Mouse (Mus musculus) intestine, embryonic 15.5 days (tissue): Measurements from ENCODE around the gene Alox5ap. TPM values are rescaled to one million over a fixed set of nuclear protein-coding genes. Genes with fewer than 3 reads are reported as not detected.
A peak's percentile ranks its signal among the peaks of the same experiment; 100 is the strongest.

Experiments used
- ATAC-seq: fragments of 200-750 bp; cut with Nextera tagmentation; 2 replicates; pipeline ENCODE4 v1.8.0; 2017; ENCODE audit warnings: moderate TSS enrichment, moderate library complexity
- H3K27ac ChIP-seq: fragments of 300-500 bp; sonication (generic); 2 replicates; pipeline ENCODE4 v1.5.1; 2015; ENCODE audit warnings: mild to moderate bottlenecking, inconsistent platforms
- H3K27me3 ChIP-seq: fragments of 300-500 bp; sonication (generic); replicated peaks from 2 replicates; pipeline ENCODE4 v1.6.1; 2015; ENCODE audit warnings: inconsistent platforms
- H3K36me3 ChIP-seq: fragments of 300-500 bp; sonication (generic); 2 replicates; pipeline ENCODE4 v1.6.1; 2015; ENCODE audit warnings: inconsistent platforms
- H3K4me1 ChIP-seq: fragments of 300-500 bp; sonication (generic); replicated peaks from 2 replicates; pipeline ENCODE4 v1.6.1; 2015; ENCODE audit warnings: inconsistent platforms
- H3K4me2 ChIP-seq: fragments of 300-500 bp; sonication (generic); replicated peaks from 2 replicates; pipeline ENCODE4 v1.6.1; 2015; ENCODE audit warnings: mild to moderate bottlenecking, inconsistent platforms
- H3K4me3 ChIP-seq: fragments of 300-500 bp; sonication (generic); replicated peaks from 2 replicates; pipeline ENCODE4 v1.5.1; 2015; ENCODE audit warnings: inconsistent platforms
- H3K9ac ChIP-seq: fragments of 300-500 bp; sonication (generic); 2 replicates; pipeline ENCODE4 v1.6.1; 2015; ENCODE audit warnings: inconsistent platforms
- H3K9me3 ChIP-seq: fragments of 300-500 bp; sonication (generic); 2 replicates; pipeline ENCODE4 v1.6.1; 2016; ENCODE audit warnings: inconsistent platforms
- WGBS: fragments of 180-500 bp; shearing (Covaris S2); methylation state at CpG from one replicate; pipeline ENCODE4 v1.1.7; 2015; 5-methylcytosine and 5-hydroxymethylcytosine counted together
- polyA plus RNA-seq: library from polyadenylated mRNA; unstranded; fragments of >200 nt; fragmentation: Nextera tagmentation; extraction: Ambion mirVana; gene quantifications from 2 replicates; pipeline ENCODE4 v1.2.1, GENCODE M21; 2015

Alox5ap gene
- polyA plus RNA-seq, 1 experiment from 2014 or later, result 11.7 TPM

- Histone ChIP-seq H3K4me1 (no peaks in the 10 kb centered on the region), H3K27me3 (no peaks in the 10 kb centered on the region), H3K9ac (no peak overlapping the region), H3K27ac (no peak overlapping the region), H3K36me3 (no peaks in the 10 kb centered on the region), H3K9me3 (no peaks in the 10 kb centered on the region), H3K4me3 (no peak overlapping the region), H3K4me2 (no peak overlapping the region)
- 53% methylated on average over 6 of the region's 6 CpGs for WGBS
- ATAC-seq, result no peak
Observed at GRCm38 (mm10) chr5:149264878-149265279, 312 bp downstream of the Alox5ap start.

DNA sequence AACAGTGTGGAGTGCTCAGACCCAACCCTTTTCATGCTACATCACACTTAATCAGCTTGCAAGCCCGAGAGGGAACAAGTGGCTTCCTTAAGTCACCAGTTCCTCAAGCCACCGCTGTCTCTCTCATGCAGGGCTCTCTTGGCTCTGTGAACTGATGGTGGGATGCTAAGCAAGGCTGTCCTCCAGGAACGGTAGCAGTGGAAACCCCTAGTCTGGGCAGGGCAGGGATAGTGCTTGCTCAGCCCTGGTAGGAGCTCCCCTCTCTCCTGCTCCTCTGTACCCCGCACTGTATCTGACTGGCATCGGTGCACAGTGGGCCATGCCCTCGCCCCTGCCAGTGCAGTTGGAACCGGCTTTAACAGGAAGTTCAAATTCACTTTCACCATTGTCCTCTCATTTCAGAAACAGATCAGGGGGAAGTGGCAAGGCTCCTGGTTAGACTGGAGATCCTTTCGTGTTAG is 2.2 kb downstream of the Alox5ap start:
- no peak overlapping the region for H3K27ac ChIP-seq
- H3K36me3 ChIP-seq, result no peaks in the 10 kb centered on the region
- H3K9me3 ChIP-seq, result no peaks in the 10 kb centered on the region
- H3K4me3 ChIP-seq, result no peak overlapping the region
- 76% methylated on average over 8 of the region's 8 CpGs for WGBS
- no peaks in the 10 kb centered on the region for H3K27me3 ChIP-seq
- ATAC-seq, result no peak
- H3K9ac ChIP-seq, result no peak overlapping the region
- H3K4me2 ChIP-seq, result no peak overlapping the region
- no peaks in the 10 kb centered on the region for H3K4me1 ChIP-seq

GRCm38 (mm10) chr5:149267493-149267892 is 2.9 kb downstream of the Alox5ap start:
- Histone ChIP-seq H3K4me3 (no peak overlapping the region), H3K9ac (no peak overlapping the region), H3K4me2 (no peak overlapping the region), H3K4me1 (no peaks in the 10 kb centered on the region), H3K36me3 (no peaks in the 10 kb centered on the region), H3K27me3 (no peaks in the 10 kb centered on the region), H3K9me3 (no peaks in the 10 kb centered on the region), H3K27ac (no peak overlapping the region)
- no peak for ATAC-seq
- WGBS, result 78% methylated on average over 4 of the region's 4 CpGs

DNA sequence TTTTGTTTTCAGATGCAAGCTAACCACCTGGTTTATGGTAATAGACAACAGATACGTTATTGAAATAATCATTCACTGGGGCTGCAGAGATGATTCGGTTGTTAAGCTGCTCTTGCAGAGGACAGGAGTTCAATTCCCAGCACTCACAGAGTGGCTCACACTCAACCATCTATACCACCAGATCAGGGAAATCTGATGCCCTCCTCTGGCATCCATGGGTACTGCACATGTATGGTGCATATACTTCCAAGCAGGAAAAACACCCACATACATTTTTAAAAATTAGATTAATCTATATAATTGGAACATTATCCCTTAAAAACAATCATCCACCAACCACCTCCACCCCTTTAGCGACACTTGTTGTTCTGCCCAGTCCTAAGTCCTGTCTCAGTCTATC is 6.7 kb downstream of the Alox5ap start:
- WGBS, result 94% methylated on average over 3 of the region's 3 CpGs
- no peaks in the 10 kb centered on the region for H3K4me1 ChIP-seq
- no peak overlapping the region for H3K27ac ChIP-seq
- no peaks in the 10 kb centered on the region for H3K27me3 ChIP-seq
- ATAC-seq, result no peak
- H3K9ac ChIP-seq, result no peak overlapping the region
- H3K36me3 ChIP-seq, result no peaks in the 10 kb centered on the region
- H3K4me2 ChIP-seq, result no peak overlapping the region
- no peak overlapping the region for H3K4me3 ChIP-seq
- no peaks in the 10 kb centered on the region for H3K9me3 ChIP-seq

DNA sequence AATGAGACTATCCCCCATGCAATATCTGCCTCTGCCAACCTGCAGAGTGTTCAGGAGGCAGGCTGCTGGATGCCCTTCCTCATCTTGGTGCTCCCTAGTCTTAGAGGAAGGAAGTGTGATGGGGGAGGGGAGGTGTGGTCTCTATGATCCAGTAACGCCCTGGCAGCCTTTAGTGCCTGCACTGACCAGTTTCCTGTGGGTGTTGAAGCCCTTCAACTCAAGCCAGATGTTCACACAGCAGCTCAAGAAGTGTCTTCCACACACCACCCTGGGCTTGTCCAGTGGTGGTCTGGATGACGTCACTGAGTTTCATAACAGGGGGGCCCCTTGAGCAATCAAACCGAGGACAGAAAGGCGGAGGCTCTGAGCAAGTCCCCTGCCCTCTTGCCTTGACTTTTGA is 8.0 kb downstream of the Alox5ap start:
- Histone ChIP-seq H3K4me3 (no peak overlapping the region), H3K4me2 (no peak overlapping the region), H3K9ac (no peak overlapping the region), H3K4me1 (no peaks in the 10 kb centered on the region), H3K36me3 (no peaks in the 10 kb centered on the region), H3K27ac (no peak overlapping the region), H3K9me3 (no peaks in the 10 kb centered on the region), H3K27me3 (no peaks in the 10 kb centered on the region)
- WGBS, result 68% methylated on average over 4 of the region's 4 CpGs
- ATAC-seq, result no peak

GRCm38 (mm10) chr5:149274390-149275104 is 10.0 kb downstream of the Alox5ap start:
- Histone ChIP-seq H3K27me3 (no peaks in the 10 kb centered on the region), H3K27ac (no peak overlapping the region), H3K4me3 (no peak overlapping the region), H3K4me2 (no peak overlapping the region), H3K9me3 (no peaks in the 10 kb centered on the region), H3K4me1 (no peaks in the 10 kb centered on the region), H3K9ac (no peak overlapping the region), H3K36me3 (no peaks in the 10 kb centered on the region)
- 83% methylated on average over 15 of the region's 15 CpGs for WGBS
- no peak for ATAC-seq

DNA sequence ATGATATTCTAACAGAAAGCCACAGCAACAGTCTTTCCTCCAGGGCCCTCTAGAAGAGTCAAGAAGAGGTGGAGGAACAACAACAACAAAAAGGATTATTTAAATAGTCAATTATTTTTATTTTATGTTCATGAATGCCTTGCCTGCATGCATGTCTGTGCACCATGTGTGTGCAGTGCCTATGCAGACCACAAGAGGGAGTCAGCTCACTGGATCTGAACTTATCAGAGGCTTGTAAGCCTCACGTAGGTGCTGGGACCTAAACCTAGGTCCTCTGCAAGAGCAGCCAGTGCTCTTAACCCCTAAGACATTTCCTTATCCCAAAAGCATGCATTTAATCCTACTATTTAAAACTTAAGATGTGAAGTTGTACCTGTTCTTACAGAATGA is 10.5 kb downstream of the Alox5ap start:
- Histone ChIP-seq H3K4me1 (no peaks in the 10 kb centered on the region), H3K36me3 (no peaks in the 10 kb centered on the region), H3K9me3 (no peaks in the 10 kb centered on the region), H3K4me3 (no peak overlapping the region), H3K27ac (no peak overlapping the region), H3K9ac (no peak overlapping the region), H3K27me3 (no peaks in the 10 kb centered on the region), H3K4me2 (no peak overlapping the region)
- 88% methylated on average over 1 of the region's 1 CpGs for WGBS
- no peak for ATAC-seq

- WGBS, result 69% methylated on average over 5 of the region's 5 CpGs
- H3K4me2 ChIP-seq, result no peak overlapping the region
- no peak overlapping the region for H3K9ac ChIP-seq
- no peak for ATAC-seq
- H3K4me1 ChIP-seq, result no peaks in the 10 kb centered on the region
- H3K27me3 ChIP-seq, result no peaks in the 10 kb centered on the region
- H3K27ac ChIP-seq, result no peak overlapping the region
- no peaks in the 10 kb centered on the region for H3K36me3 ChIP-seq
- H3K9me3 ChIP-seq, result no peaks in the 10 kb centered on the region
- no peak overlapping the region for H3K4me3 ChIP-seq
Observed at GRCm38 (mm10) chr5:149277529-149277928, 13.0 kb downstream of the Alox5ap start.

DNA sequence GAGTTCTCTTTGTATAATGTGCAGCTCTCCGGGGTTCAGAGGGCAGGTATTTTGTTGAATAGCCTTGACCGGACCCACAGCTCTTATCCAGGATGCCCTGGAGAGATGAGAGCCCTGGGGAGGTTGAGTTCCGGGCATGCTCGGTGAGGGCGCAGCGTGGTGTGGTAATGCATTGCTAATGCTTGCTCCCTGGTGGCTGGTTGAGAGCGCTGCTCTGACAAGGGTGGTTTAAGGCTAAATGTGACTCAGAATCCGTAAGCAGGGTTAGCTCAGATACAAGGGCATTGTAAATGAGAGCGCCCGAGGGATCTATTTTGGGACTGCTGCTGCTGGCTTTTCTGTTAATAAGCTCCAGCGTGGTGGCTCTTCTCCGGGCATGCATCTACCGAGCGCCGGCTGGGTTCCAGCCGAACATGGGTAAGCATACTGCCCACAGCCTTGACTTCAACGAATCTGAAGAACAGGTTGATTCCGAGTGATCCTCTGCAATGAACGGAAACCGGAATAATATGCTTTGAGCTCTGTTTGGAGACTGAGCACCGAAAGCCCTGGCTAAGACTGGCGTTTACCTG is 14.8 kb downstream of the Alox5ap start:
- Histone ChIP-seq H3K36me3 (no peaks in the 10 kb centered on the region), H3K4me1 (no peaks in the 10 kb centered on the region), H3K9me3 (no peaks in the 10 kb centered on the region), H3K9ac (no peak overlapping the region), H3K27me3 (no peaks in the 10 kb centered on the region), H3K27ac (no peak overlapping the region), H3K4me2 (peak overlapping the region; percentile 27; the same call in 1 of the 2 replicates), H3K4me3 (no peak overlapping the region)
- peak; percentile 58 for ATAC-seq
- 42% methylated on average over 22 of the region's 22 CpGs for WGBS

DNA sequence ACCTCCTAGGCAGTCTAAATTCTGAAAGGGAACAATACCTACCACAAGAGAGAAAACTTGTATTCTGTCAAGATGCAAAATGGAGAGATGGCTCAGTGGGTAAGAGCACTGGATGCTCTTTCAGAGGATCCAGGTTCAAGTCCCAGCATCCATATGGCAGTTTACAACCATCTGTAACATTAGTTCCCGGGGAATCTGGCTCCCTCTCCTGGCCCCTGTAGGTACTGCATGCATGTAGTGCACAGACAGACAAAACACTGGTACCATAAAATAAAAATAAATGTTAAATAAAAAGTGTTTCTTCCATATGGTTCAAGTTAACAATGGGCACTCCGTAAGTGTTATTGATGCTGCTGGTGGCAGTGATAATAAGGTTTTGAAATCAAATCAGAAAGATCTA is 18.4 kb downstream of the Alox5ap start:
- WGBS, result 80% methylated on average over 2 of the region's 2 CpGs
- Histone ChIP-seq H3K27ac (no peak overlapping the region), H3K4me3 (no peak overlapping the region), H3K9me3 (no peaks in the 10 kb centered on the region), H3K36me3 (no peaks in the 10 kb centered on the region), H3K27me3 (no peaks in the 10 kb centered on the region), H3K4me1 (no peaks in the 10 kb centered on the region), H3K4me2 (no peak overlapping the region), H3K9ac (no peak overlapping the region)
- ATAC-seq, result no peak

- Histone ChIP-seq H3K27ac (no peak overlapping the region), H3K4me1 (no peaks in the 10 kb centered on the region), H3K27me3 (no peaks in the 10 kb centered on the region), H3K4me2 (no peak overlapping the region), H3K36me3 (no peaks in the 10 kb centered on the region), H3K9ac (no peak overlapping the region), H3K4me3 (no peak overlapping the region), H3K9me3 (no peaks in the 10 kb centered on the region)
- no peak for ATAC-seq
Observed at GRCm38 (mm10) chr5:149283821-149284220, 19.3 kb downstream of the Alox5ap start.

- no peak overlapping the region for H3K27ac ChIP-seq
- no peak for ATAC-seq
- no peak overlapping the region for H3K4me2 ChIP-seq
- H3K4me1 ChIP-seq, result no peaks in the 10 kb centered on the region
- H3K9ac ChIP-seq, result no peak overlapping the region
- no peak overlapping the region for H3K4me3 ChIP-seq
- H3K27me3 ChIP-seq, result no peaks in the 10 kb centered on the region
- H3K9me3 ChIP-seq, result no peaks in the 10 kb centered on the region
- WGBS, result 63% methylated on average over 7 of the region's 7 CpGs
- H3K36me3 ChIP-seq, result no peaks in the 10 kb centered on the region
Observed at GRCm38 (mm10) chr5:149286021-149286420, 21.5 kb downstream of the Alox5ap start.
